Mouse (Mus musculus): ENCODE measurements around the gene Rgs5.

- TF ChIP-seq EP300 (IDR thresholded peaks at IDR 0.05; ENCODE audit: insufficient read depth, low read depth, low read length) (no peak), CTCF (IDR thresholded peaks at IDR 0.05) (no peak)
Measured at GRCm38 (mm10) chr1:169667328-169667727, 12.0 kb downstream of the Rgs5 start.
